Mouse (Mus musculus) cerebellum, adult 2 months (tissue): Measurements from ENCODE around the gene Ngdn.

Source experiments
- CTCF ChIP-seq: fragments of 200-500 bp; IDR thresholded peaks from 2 replicates; pipeline ENCODE4 v1.5.1; 2011; ENCODE audit warnings: low read depth, mild to moderate bottlenecking, control low read depth, low read length, moderate library complexity, borderline replicate concordance; ENCODE audit not compliant: insufficient read depth
- POLR2A ChIP-seq: fragments of 200-500 bp; IDR thresholded peaks from 2 replicates; pipeline ENCODE4 v1.6.1; 2011; ENCODE audit warnings: low read length, control low read depth, borderline replicate concordance; ENCODE audit not compliant: insufficient read depth

DNA sequence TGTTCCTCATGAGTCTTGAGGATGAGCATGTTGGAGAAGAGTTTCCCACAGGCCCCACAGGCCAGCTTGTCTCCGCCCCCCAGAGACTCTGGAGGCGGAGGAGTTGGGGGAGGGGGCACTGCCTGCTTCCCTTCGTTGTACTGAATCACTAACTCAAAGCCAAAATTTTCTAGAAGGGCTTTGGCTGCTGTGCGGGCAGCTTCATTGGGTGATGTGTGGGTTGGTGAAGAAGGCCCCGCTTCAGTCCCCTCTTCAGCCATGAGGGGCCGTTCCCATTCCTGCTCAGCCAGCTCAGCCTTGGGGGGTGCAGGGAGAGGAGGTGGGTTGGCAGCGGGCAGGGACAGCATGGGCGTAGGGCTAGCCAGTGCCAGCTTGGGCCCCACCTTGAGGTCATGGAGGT is 50.8 kb downstream of the Ngdn start:
- TF ChIP-seq CTCF: no peak
- TF ChIP-seq POLR2A: no peak
